Mouse (Mus musculus) embryonic fibroblast, embryonic 13.5 days (primary cell): ENCODE results near the gene Rtbdn. TPM values are rescaled to one million over a fixed set of nuclear protein-coding genes. Genes with fewer than 3 reads are reported as not detected.
"Not testable (repeated sequence)": the region's sequence is repeated elsewhere in the genome, so short reads cannot be mapped to it uniquely, and the experiment has no call there.

ENCODE experiments used
- H3K27ac ChIP-seq: 2 replicates; pipeline ENCODE4 v1.5.1; 2012; ENCODE audit warnings: low read length, control low read depth, inconsistent platforms; ENCODE audit not compliant: insufficient read depth
- H3K4me1 ChIP-seq: 2 replicates; pipeline ENCODE4 v1.6.1; 2011; ENCODE audit warnings: low read length; ENCODE audit not compliant: control insufficient read depth, insufficient read depth
- H3K4me3 ChIP-seq: 2 replicates; pipeline ENCODE4 v1.5.1; 2011; ENCODE audit warnings: mild to moderate bottlenecking, control low read depth, low read length; ENCODE audit not compliant: insufficient read depth
- CTCF ChIP-seq: IDR thresholded peaks from 2 replicates; pipeline ENCODE4 v1.5.1; 2011; ENCODE audit warnings: mild to moderate bottlenecking, control low read depth, low read length, moderate library complexity, borderline replicate concordance; ENCODE audit not compliant: insufficient read depth
- POLR2A ChIP-seq: IDR thresholded peaks from 2 replicates; pipeline ENCODE4 v1.6.1; 2011; ENCODE audit warnings: low read depth, mild to moderate bottlenecking, control low read depth, low read length, moderate library complexity
- polyA plus RNA-seq: library from polyadenylated mRNA; stranded (reverse); fragments of >200 nt; gene quantifications from 2 replicates; pipeline ENCODE4 v1.2.4, GENCODE M21; 2011; ENCODE audit warnings: low read depth; ENCODE audit not compliant: missing spikeins, insufficient read length

Gene Rtbdn
- polyA plus RNA-seq: not detected in 2 replicates

GRCm38 (mm10) chr8:84946528-84947240, at the start of gene Rtbdn:
TSS of gene Rtbdn (plus strand) at chr8:84946991.
- Histone ChIP-seq H3K4me1 (no peaks in the 10 kb centered on the region), H3K27ac (no peak within 1 kb of the TSS), H3K4me3 (peak within 1 kb of the TSS; percentile 14; the same call in 1 of the 2 replicates)
- TF ChIP-seq CTCF (peak; percentile 35; the same call in 1 of the 2 replicates), POLR2A (no peak)

- Histone ChIP-seq H3K27ac (no peak overlapping the region), H3K4me1 (peaks cover 2% of the 10 kb centered on the region), H3K4me3 (no peak overlapping the region)
- no peak for TF ChIP-seq CTCF
- no peak for TF ChIP-seq POLR2A
Measured at GRCm38 (mm10) chr8:84901071-84901470, 45.7 kb upstream of the Rtbdn start.

GRCm38 (mm10) chr8:84901752-84902151, 45.0 kb upstream of the Rtbdn start, which contains the start of gene Klf1:
TSS of gene Klf1 (plus strand) at chr8:84901928.
- no peak for TF ChIP-seq POLR2A
- no peak for TF ChIP-seq CTCF
- H3K27ac ChIP-seq: no peak within 1 kb of the TSS
- H3K4me3 ChIP-seq: peak within 1 kb of the TSS; percentile 67
- H3K4me1 ChIP-seq: peaks cover 2% of the 10 kb centered on the region

GRCm38 (mm10) chr8:84902367-84902919, 44.3 kb upstream of the Rtbdn start:
- Histone ChIP-seq H3K27ac (no peak overlapping the region), H3K4me3 (peak overlapping the region; percentile 67), H3K4me1 (peaks cover 2% of the 10 kb centered on the region)
- no peak for TF ChIP-seq CTCF
- no peak for TF ChIP-seq POLR2A

GRCm38 (mm10) chr8:84902920-84903661, 43.7 kb upstream of the Rtbdn start:
- Histone ChIP-seq H3K4me1 (peaks cover 2% of the 10 kb centered on the region), H3K27ac (no peak overlapping the region), H3K4me3 (peak overlapping the region; percentile 67)
- TF ChIP-seq POLR2A (peak; percentile 34; the same call in 1 of the 2 replicates), CTCF (peak; percentile 70)

GRCm38 (mm10) chr8:84904351-84904750, 42.4 kb upstream of the Rtbdn start:
- H3K27ac ChIP-seq: no peak overlapping the region
- no peak for TF ChIP-seq CTCF
- no peak for TF ChIP-seq POLR2A
- peaks cover 2% of the 10 kb centered on the region for H3K4me1 ChIP-seq
- H3K4me3 ChIP-seq: no peak overlapping the region

- peaks cover 2% of the 10 kb centered on the region for H3K4me1 ChIP-seq
- TF ChIP-seq POLR2A (no peak), CTCF (no peak)
- H3K4me3 ChIP-seq: no peak overlapping the region
- H3K27ac ChIP-seq: no peak overlapping the region
Measured at GRCm38 (mm10) chr8:84907037-84907436, 39.8 kb upstream of the Rtbdn start.

- TF ChIP-seq POLR2A: no peak
- TF ChIP-seq CTCF: no peak
- Histone ChIP-seq H3K4me3 (no peak overlapping the region), H3K27ac (no peak overlapping the region), H3K4me1 (peaks cover 2% of the 10 kb centered on the region; the same call in 1 of the 2 replicates)
Measured at GRCm38 (mm10) chr8:84907493-84907892, 39.3 kb upstream of the Rtbdn start.

- H3K4me3 ChIP-seq: peak overlapping the region; percentile 23; the same call in 1 of the 2 replicates
- H3K27ac ChIP-seq, H3K4me1 ChIP-seq: not testable (repeated sequence)
Measured at GRCm38 (mm10) chr8:84907979-84908378, 38.8 kb upstream of the Rtbdn start.
